Mouse (Mus musculus) gastrocnemius, adult 2 months (tissue): ENCODE data around the gene Gm15140. TPM values are rescaled to one million over a fixed set of nuclear protein-coding genes. Genes with fewer than 3 reads are reported as not detected.
"Not testable (repeated sequence)": the region's sequence is repeated elsewhere in the genome, so short reads cannot be mapped to it uniquely, and the experiment has no call there.

Source experiments
- DNase-seq: peaks from one replicate; pipeline ENCODE4 v3.0.0; 2022
- H3K27ac ChIP-seq: fragments of 200-600 bp; 2 replicates; pipeline ENCODE4 v1.8.1; 2022; ENCODE audit warnings: mild to moderate bottlenecking
- H3K4me3 ChIP-seq: fragments of 200-600 bp; 2 replicates; pipeline ENCODE4 v1.8.1; 2022; ENCODE audit warnings: mild to moderate bottlenecking, moderate library complexity
- intact Hi-C: fragments of 180-260 bp; cut with DNase I; formaldehyde crosslinking; loops from one replicate; pipeline ENCODE4 v1.15.1; 2025
- long read RNA-seq, 2 experiments: library from polyadenylated mRNA; stranded (forward); transcript quantifications; one replicate each; pipeline ENCODE4 v2.0.0; 2021
- total RNA-seq, 2 experiments: library from RNA; stranded (reverse); gene quantifications; 2 replicates each; pipeline ENCODE4 v1.2.3; 2021

The Gm15140 gene
- not detected for total RNA-seq
- long read RNA-seq, experiment 1 = 0 reads
- long read RNA-seq, experiment 2 = 0 reads

DNA sequence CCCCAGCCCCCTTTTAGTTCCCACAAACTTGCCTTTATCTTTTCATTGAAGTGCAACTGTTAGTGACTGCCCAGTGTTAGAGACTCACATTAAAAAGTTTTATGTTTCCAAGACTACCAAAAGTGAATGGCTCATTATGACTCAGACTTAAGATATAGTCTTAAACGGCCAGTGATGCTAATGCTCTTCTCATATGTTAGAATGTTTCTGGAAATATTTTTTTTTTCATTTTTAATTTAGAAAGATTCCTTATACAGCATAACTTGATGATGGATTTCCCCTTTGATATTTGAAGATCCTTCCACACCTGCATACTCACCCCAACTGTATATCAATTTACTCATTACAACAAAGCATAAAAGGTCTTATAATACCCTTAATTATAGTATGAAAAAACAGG is at the start of gene Gm15140:
Gm15140 (minus strand) TSS at position 101 of the 400 bp plus-strand sequence.
- DNase-seq, intact Hi-C loops, H3K4me3 ChIP-seq, H3K27ac ChIP-seq: not testable (repeated sequence)

Other genes with a start within 250 kb of the Gm15140 start
- not detected for gene Samt1, start 108.0 kb downstream of the Gm15140 start, total RNA-seq
- not detected for gene 4921511M17Rik, start 86.9 kb downstream of the Gm15140 start, total RNA-seq
- gene Gm10057, start 65.6 kb downstream of the Gm15140 start, total RNA-seq = not detected
- not detected for gene 4930524N10Rik, start 222.7 kb upstream of the Gm15140 start, total RNA-seq